Mouse (Mus musculus): ENCODE data around the gene St3gal6. TPM values are rescaled to one million over a fixed set of nuclear protein-coding genes. Genes with fewer than 3 reads are reported as not detected.

The St3gal6 gene
- polyA plus RNA-seq, 1 experiment from 2014 or later, result 8.3 TPM

Other genes with a start within 250 kb of the St3gal6 start
- gene Dcbld2, start 115.8 kb downstream of the St3gal6 start, polyA plus RNA-seq (2014; fragmentation: Nextera tagmentation; extraction: Ambion mirVana), result 9.3 and 11.8 TPM in 2 replicates
- not detected in 2 replicates for gene Gm813, start 92.7 kb upstream of the St3gal6 start, polyA plus RNA-seq (2014; fragmentation: Nextera tagmentation; extraction: Ambion mirVana)
- not detected in 2 replicates for gene E330017A01Rik, start 114.5 kb upstream of the St3gal6 start, polyA plus RNA-seq (2014; fragmentation: Nextera tagmentation; extraction: Ambion mirVana)
- 11.7 and 13.3 TPM in 2 replicates for gene Cpox, start 146.0 kb upstream of the St3gal6 start, polyA plus RNA-seq (2014; fragmentation: Nextera tagmentation; extraction: Ambion mirVana)
- 0.13 TPM in 1 of 2 replicates, not detected in the other for gene Gpr15, start 194.8 kb upstream of the St3gal6 start, polyA plus RNA-seq (2014; fragmentation: Nextera tagmentation; extraction: Ambion mirVana)
- 134 and 151 TPM in 2 replicates for gene Cldnd1, start 203.7 kb upstream of the St3gal6 start, polyA plus RNA-seq (2014; fragmentation: Nextera tagmentation; extraction: Ambion mirVana)
- gene Olfr172, start 238.9 kb upstream of the St3gal6 start, polyA plus RNA-seq (2014; fragmentation: Nextera tagmentation; extraction: Ambion mirVana), result not detected in 2 replicates